Mouse (Mus musculus): Measurements from ENCODE around the gene Rnf225. TPM values are rescaled to one million over a fixed set of nuclear protein-coding genes. Genes with fewer than 3 reads are reported as not detected.

The Rnf225 gene
- 0.15 TPM for polyA plus RNA-seq (2014; fragmentation: Illumina TruSeq; extraction: RNeasy Lipid Tissue Mini Kit (QIAGEN cat#74804); ENCODE audit: low read depth, low replicate concordance)

DNA sequence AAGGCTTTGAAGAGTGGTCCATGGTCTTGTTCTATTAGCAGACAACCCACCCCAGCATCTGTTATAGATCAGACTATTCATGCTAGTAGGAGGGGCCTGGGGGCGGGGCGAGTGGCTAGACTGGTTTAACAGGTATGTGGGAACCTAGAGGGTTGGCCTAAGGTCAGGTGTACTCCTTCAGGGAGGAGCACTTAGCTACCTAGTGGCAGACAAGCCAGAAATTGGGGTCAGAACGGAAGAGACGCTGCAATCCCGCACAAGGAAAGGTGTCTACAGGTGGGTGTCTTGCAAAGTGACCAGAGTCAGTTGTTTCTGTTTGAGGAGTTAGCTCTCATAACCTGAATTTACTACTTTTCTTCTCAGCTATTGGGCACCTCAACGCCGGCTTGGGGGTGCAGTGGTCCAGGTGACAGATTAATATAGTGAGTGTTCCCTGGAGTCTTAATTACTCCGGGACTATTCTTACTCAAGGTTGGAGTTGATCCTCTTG is at the start of gene Rnf225:
Gene Rnf225, plus strand, starts transcription at position 226 of the 490 bp plus-strand sequence.

DNA sequence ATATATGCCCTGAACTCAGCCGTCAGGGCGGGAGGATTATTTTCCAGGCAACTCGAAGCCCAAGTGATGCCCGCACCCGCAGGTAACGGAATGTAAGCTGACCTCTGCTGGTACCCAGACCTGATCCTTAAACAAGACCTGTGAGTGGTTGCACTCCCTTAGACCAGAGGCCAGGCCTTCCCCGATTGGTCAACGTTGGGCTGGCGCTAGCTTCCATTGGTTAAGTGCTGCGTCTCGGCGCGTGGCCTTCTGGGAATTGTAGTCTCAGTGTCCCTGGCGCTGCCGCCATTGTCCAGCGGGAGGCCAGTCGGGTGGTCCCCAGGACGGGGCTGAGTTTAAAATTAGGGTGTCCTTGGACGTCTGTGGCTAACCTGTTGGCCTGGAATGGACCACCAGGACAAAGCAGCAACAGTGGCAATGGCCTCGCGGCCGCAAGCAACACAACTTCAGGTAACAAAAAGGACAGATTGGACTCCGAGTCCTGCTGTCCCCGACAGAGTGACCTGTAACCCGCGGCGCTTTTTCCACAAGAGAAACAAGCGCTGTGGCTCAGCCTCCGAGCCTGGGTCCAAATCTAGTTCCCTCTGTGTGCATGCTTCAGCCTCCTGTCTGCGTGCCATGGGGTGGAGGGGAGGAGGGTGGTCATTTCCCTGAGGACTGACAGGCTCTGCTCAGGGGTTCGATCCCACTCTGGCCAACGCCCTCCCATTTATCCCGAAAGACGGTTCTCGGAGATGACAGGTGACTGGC is 46.1 kb upstream of the Rnf225 start, which contains the start of gene Zfp128:
Gene Zfp128, plus strand, starts transcription at position 267 of the 750 bp plus-strand sequence.

DNA sequence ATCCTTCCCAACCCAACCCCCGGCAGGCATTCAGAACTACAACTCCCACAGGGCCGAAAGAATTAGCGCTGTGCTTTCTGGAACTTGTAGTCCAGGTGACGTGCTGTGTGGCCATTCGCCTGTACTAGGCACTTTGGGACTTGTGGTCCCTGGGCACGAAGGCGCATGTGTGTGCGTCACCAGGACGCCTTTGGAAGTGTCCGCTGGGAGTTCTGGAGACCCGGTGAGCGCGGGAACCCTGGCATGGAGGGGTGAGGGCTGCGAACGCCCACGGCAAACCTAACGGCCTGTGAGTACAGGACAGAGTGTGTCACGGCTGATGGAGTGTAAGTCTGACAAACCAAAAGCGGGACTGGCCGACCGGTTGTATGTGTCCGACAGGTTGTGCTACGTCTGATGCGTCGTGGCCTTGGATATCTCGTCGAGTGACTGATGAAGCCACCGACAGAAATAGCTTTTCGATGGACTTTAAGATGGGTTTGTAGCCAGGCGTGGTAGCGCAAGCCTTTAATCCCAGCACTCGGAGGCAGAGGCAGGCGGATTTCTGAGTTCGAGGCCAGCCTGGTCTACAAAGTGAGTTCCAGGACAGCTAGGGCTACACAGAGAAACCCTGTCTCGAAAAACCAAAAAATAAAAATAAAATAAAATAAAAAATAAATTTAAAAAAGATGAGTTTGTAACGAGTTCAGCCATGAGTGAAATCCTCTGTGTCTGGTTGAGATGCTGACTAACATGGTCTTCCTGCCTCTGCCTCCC is 29.4 kb upstream of the Rnf225 start, which contains the start of gene Zscan22:
Gene Zscan22, plus strand, starts transcription at position 161 of the 756 bp plus-strand sequence.

DNA sequence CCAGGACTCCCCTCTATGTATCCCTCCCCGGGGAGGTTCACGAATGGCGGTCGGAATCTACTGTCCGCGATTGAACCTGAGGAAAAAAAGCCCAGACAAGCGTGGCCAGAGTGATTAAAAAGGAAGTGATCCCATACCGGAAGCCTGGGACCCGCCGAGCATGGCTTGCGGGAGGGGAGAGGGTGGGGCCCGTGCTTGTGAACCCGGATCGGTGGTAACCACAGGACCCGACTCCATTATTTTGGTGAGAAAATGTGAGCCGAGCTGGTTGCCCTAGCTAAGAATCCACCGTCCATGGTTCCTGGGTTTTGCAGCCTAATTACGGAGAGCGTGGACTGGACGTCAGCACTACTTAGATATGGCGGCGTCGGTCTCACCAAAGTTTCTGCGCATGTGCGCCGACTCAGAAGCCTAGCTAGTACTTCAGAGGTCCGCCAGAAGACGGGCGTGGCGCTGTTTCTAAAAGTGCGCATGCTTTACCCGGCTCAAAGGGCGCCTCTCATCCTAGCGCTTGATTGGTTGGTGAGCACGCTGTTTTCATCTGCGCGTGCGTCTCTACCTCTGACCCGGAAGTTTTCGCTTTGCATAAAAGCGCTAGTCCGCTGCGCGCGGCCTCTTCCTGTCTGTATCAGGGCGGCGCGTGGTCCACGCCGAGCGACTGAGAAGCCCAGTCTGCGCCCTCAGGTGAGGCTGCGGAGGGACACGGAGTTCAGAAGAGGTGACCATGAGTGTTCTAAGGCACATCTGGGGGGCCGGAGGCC is 5.3 kb upstream of the Rnf225 start, which contains the start of gene Rps5:
Gene Rps5, plus strand, starts transcription at position 586 of the 761 bp plus-strand sequence.

DNA sequence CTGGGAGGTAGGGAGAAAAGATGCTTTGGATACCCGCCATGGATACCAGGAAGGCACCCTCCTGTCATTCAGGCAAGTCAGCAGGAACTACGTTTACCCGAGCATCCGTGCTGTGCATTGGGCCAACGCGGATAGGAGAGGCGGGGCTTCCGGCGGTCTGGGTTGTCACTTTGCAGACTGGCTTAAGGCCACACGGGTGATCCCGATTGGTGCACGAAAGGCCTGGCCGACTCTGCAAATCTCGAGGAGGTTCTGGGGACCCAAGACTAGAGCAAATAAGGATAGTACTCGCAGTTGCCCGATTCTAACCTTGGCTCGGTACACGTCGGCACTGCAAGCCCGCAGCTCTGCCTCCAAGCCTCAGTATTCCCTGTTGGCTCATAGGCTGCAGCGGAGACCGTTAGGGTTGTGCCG is 38.5 kb downstream of the Rnf225 start, which contains the start of gene Zfp324:
Gene Zfp324, plus strand, starts transcription at position 161 of the 414 bp plus-strand sequence.

DNA sequence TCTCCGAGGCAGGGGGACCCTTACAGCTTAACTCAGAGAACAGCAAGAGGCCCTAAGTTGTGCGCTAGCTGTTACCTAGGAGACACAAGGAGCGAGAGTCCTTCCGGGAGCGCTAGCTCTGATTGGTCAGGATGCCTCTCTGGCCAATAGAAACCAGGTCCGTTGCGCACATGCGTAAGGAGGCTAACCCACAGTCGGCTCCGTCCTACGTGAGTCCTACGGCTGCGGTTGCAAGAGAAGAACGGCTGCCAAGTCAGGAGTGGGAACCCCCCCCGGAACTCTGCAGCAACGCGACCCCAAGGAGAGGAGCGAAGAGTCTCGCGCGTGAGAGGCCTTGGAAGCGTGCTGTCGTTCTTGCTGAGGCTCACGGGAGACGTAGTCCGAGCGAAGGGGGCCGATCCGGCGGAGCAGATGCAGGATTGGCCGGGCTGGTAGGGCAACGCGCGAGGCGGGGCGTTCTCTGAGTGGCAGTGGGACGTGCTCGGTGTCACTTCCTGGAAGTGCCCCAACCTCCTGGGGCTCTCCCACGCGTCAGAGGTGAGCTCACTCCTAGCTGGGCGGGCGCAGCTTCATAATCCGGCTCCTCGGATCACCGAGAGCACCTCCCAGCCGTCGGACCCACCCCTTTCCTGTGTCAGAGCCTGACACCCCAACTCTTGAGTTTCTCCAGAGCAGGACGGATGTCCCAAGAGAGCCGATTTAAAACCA is 50.6 kb downstream of the Rnf225 start, which contains the start of gene Zfp446:
Gene Zfp446, plus strand, starts transcription at position 167 of the 708 bp plus-strand sequence.

Other genes starting within 250 kb of the Rnf225 start
- not detected for gene Vmn2r55, start 242.4 kb upstream of the Rnf225 start, polyA plus RNA-seq (2014; fragmentation: Illumina TruSeq; extraction: RNeasy Lipid Tissue Mini Kit (QIAGEN cat#74804); ENCODE audit: low read depth, low replicate concordance)
- not detected for gene Vmn2r56, start 192.4 kb upstream of the Rnf225 start, polyA plus RNA-seq (2014; fragmentation: Illumina TruSeq; extraction: RNeasy Lipid Tissue Mini Kit (QIAGEN cat#74804); ENCODE audit: low read depth, low replicate concordance)
- gene Zscan18, start 123.8 kb upstream of the Rnf225 start, polyA plus RNA-seq (2014; fragmentation: Illumina TruSeq; extraction: RNeasy Lipid Tissue Mini Kit (QIAGEN cat#74804); ENCODE audit: low read depth, low replicate concordance): 12.1 TPM
- 34.9 TPM for gene Zfp329, start 108.6 kb upstream of the Rnf225 start, polyA plus RNA-seq (2014; fragmentation: Illumina TruSeq; extraction: RNeasy Lipid Tissue Mini Kit (QIAGEN cat#74804); ENCODE audit: low read depth, low replicate concordance)
- 179 TPM for gene Zfp110, start 92.7 kb upstream of the Rnf225 start, polyA plus RNA-seq (2014; fragmentation: Illumina TruSeq; extraction: RNeasy Lipid Tissue Mini Kit (QIAGEN cat#74804); ENCODE audit: low read depth, low replicate concordance)
- gene Zfp128, start 46.2 kb upstream of the Rnf225 start, polyA plus RNA-seq (2014; fragmentation: Illumina TruSeq; extraction: RNeasy Lipid Tissue Mini Kit (QIAGEN cat#74804); ENCODE audit: low read depth, low replicate concordance): 16.0 TPM
- 13.5 TPM for gene Zscan22, start 29.6 kb upstream of the Rnf225 start, polyA plus RNA-seq (2014; fragmentation: Illumina TruSeq; extraction: RNeasy Lipid Tissue Mini Kit (QIAGEN cat#74804); ENCODE audit: low read depth, low replicate concordance)
- gene Rps5, start 5.1 kb upstream of the Rnf225 start, polyA plus RNA-seq (2014; fragmentation: Illumina TruSeq; extraction: RNeasy Lipid Tissue Mini Kit (QIAGEN cat#74804); ENCODE audit: low read depth, low replicate concordance): 10.1 TPM
- gene Zfp324, start 38.4 kb downstream of the Rnf225 start, polyA plus RNA-seq (2014; fragmentation: Illumina TruSeq; extraction: RNeasy Lipid Tissue Mini Kit (QIAGEN cat#74804); ENCODE audit: low read depth, low replicate concordance): 0.43 TPM
- gene Zfp446, start 50.4 kb downstream of the Rnf225 start, polyA plus RNA-seq (2014; fragmentation: Illumina TruSeq; extraction: RNeasy Lipid Tissue Mini Kit (QIAGEN cat#74804); ENCODE audit: low read depth, low replicate concordance): 5.4 TPM
- not detected for gene Slc27a5, start 70.8 kb downstream of the Rnf225 start, polyA plus RNA-seq (2014; fragmentation: Illumina TruSeq; extraction: RNeasy Lipid Tissue Mini Kit (QIAGEN cat#74804); ENCODE audit: low read depth, low replicate concordance)
- 84.5 TPM for gene Trim28, start 71.7 kb downstream of the Rnf225 start, polyA plus RNA-seq (2014; fragmentation: Illumina TruSeq; extraction: RNeasy Lipid Tissue Mini Kit (QIAGEN cat#74804); ENCODE audit: low read depth, low replicate concordance)
- 0.31 TPM for gene Zbtb45, start 82.6 kb downstream of the Rnf225 start, polyA plus RNA-seq (2014; fragmentation: Illumina TruSeq; extraction: RNeasy Lipid Tissue Mini Kit (QIAGEN cat#74804); ENCODE audit: low read depth, low replicate concordance)
- gene Chmp2a, start 107.4 kb downstream of the Rnf225 start, polyA plus RNA-seq (2014; fragmentation: Illumina TruSeq; extraction: RNeasy Lipid Tissue Mini Kit (QIAGEN cat#74804); ENCODE audit: low read depth, low replicate concordance): 93.6 TPM
- 123 TPM for gene Ube2m, start 110.9 kb downstream of the Rnf225 start, polyA plus RNA-seq (2014; fragmentation: Illumina TruSeq; extraction: RNeasy Lipid Tissue Mini Kit (QIAGEN cat#74804); ENCODE audit: low read depth, low replicate concordance)
- 2.5 TPM for gene Mzf1, start 127.3 kb downstream of the Rnf225 start, polyA plus RNA-seq (2014; fragmentation: Illumina TruSeq; extraction: RNeasy Lipid Tissue Mini Kit (QIAGEN cat#74804); ENCODE audit: low read depth, low replicate concordance)
- gene Vmn1r85, start 167.8 kb downstream of the Rnf225 start, polyA plus RNA-seq (2014; fragmentation: Illumina TruSeq; extraction: RNeasy Lipid Tissue Mini Kit (QIAGEN cat#74804); ENCODE audit: low read depth, low replicate concordance): not detected
- gene Vmn1r86, start 192.5 kb downstream of the Rnf225 start, polyA plus RNA-seq (2014; fragmentation: Illumina TruSeq; extraction: RNeasy Lipid Tissue Mini Kit (QIAGEN cat#74804); ENCODE audit: low read depth, low replicate concordance): not detected
- not detected for gene Vmn1r87, start 212.7 kb downstream of the Rnf225 start, polyA plus RNA-seq (2014; fragmentation: Illumina TruSeq; extraction: RNeasy Lipid Tissue Mini Kit (QIAGEN cat#74804); ENCODE audit: low read depth, low replicate concordance)
- gene Vmn1r88, start 232.2 kb downstream of the Rnf225 start, polyA plus RNA-seq (2014; fragmentation: Illumina TruSeq; extraction: RNeasy Lipid Tissue Mini Kit (QIAGEN cat#74804); ENCODE audit: low read depth, low replicate concordance): 0.20 TPM